Mouse (Mus musculus): ENCODE measurements around the gene Tnfrsf12a.
A peak's percentile ranks its signal among the peaks of the same experiment; 100 is the strongest.

- TF ChIP-seq CTCF (IDR thresholded peaks at IDR 0.05; ENCODE audit: extremely low read depth, insufficient read depth, low read length) (no peak), POLR2A (IDR thresholded peaks at IDR 0.05; ENCODE audit: extremely low read depth, insufficient read depth, low read length) (peak; percentile 85; the same call in 1 of the 2 replicates)
Measured at GRCm38 (mm10) chr17:23725999-23726757, 48.9 kb upstream of the Tnfrsf12a start, which contains the start of gene Pkmyt1.

Measured in cortical plate, adult 2 months (tissue).